Mouse (Mus musculus): ENCODE measurements around the gene Slc4a11. TPM values are rescaled to one million over a fixed set of nuclear protein-coding genes. Genes with fewer than 3 reads are reported as not detected.
"Not testable (repeated sequence)": the region's sequence is repeated elsewhere in the genome, so short reads cannot be mapped to it uniquely, and the experiment has no call there.

Gene Slc4a11
- polyA plus RNA-seq, 1 experiment from 2014 or later = 0.14 TPM

GRCm38 (mm10) chr2:130649028-130649427 lies 48.3 kb downstream of the Slc4a11 start:
- not testable (repeated sequence) for H3K9me3 ChIP-seq (ENCODE audit: control insufficient read depth, low read length); H3K4me3 ChIP-seq (ENCODE audit: low read depth, low read length); H3K27me3 ChIP-seq (replicated peaks; ENCODE audit: control insufficient read depth, insufficient read depth, low read length); H3K4me2 ChIP-seq (ENCODE audit: low read length); H3K9ac ChIP-seq (ENCODE audit: low read length); DNase-seq (ENCODE audit: low spot score); H3K4me1 ChIP-seq (replicated peaks; ENCODE audit: control insufficient read depth, insufficient read depth, low read length); ATAC-seq (replicated peaks; ENCODE audit: low FRiP score, low TSS enrichment, low read depth); H3K27ac ChIP-seq (ENCODE audit: low read depth)
- 83% methylated on average over 6 of the region's 6 CpGs for WGBS
- H3K36me3 ChIP-seq (ENCODE audit: control insufficient read depth, insufficient read depth, low read length) = peaks cover 32% of the 10 kb centered on the region

- H3K9ac ChIP-seq (ENCODE audit: low read length) = no peak overlapping the region
Measured at GRCm38 (mm10) chr2:130645198-130645597, 52.1 kb downstream of the Slc4a11 start.

GRCm38 (mm10) chr2:130642684-130643369 lies 54.5 kb downstream of the Slc4a11 start, which contains the start of gene Lzts3:
Gene Lzts3 (minus strand): TSS chr2:130642803.
- peak; percentile 91 for DNase-seq (ENCODE audit: low spot score)
- peak within 1 kb of the TSS; percentile 44 for H3K9ac ChIP-seq (ENCODE audit: low read length)
- H3K27ac ChIP-seq (ENCODE audit: low read depth) = no peak within 1 kb of the TSS
- whole genome bisulfite sequencing = 3% methylated on average over 39 of the region's 40 CpGs
- ATAC-seq (replicated peaks; ENCODE audit: low FRiP score, low TSS enrichment, low read depth) = peak; percentile 88
- H3K36me3 ChIP-seq (ENCODE audit: control insufficient read depth, insufficient read depth, low read length) = no peaks in the 10 kb centered on the region
- no peaks in the 10 kb centered on the region for H3K4me1 ChIP-seq (replicated peaks; ENCODE audit: control insufficient read depth, insufficient read depth, low read length)
- H3K4me2 ChIP-seq (ENCODE audit: low read length) = peak within 1 kb of the TSS; percentile 92
- no peaks in the 10 kb centered on the region for H3K9me3 ChIP-seq (ENCODE audit: control insufficient read depth, low read length)
- H3K4me3 ChIP-seq (ENCODE audit: low read depth, low read length) = peak within 1 kb of the TSS; percentile 41
- H3K27me3 ChIP-seq (replicated peaks; ENCODE audit: control insufficient read depth, insufficient read depth, low read length) = 0 out of 2 replicates have a peak, but pooled peaks cover 5% of the 10 kb centered on the region

More at GRCm38 (mm10) chr2:130645198-130645597, 52.1 kb downstream of the Slc4a11 start:
- Histone ChIP-seq H3K27ac (ENCODE audit: low read depth) (no peak overlapping the region), H3K9me3 (ENCODE audit: control insufficient read depth, low read length) (no peaks in the 10 kb centered on the region), H3K4me1 (replicated peaks; ENCODE audit: control insufficient read depth, insufficient read depth, low read length) (no peaks in the 10 kb centered on the region), H3K4me2 (ENCODE audit: low read length) (no peak overlapping the region), H3K4me3 (ENCODE audit: low read depth, low read length) (no peak overlapping the region), H3K36me3 (ENCODE audit: control insufficient read depth, insufficient read depth, low read length) (0 out of 2 replicates have a peak, but pooled peaks cover under 1% of the 10 kb centered on the region), H3K27me3 (replicated peaks; ENCODE audit: control insufficient read depth, insufficient read depth, low read length) (no peaks in the 10 kb centered on the region)
- DNase-seq (ENCODE audit: low spot score) = no peak
- WGBS = 81% methylated on average over 4 of the region's 4 CpGs
- ATAC-seq (replicated peaks; ENCODE audit: low FRiP score, low TSS enrichment, low read depth) = no peak

- Histone ChIP-seq H3K9me3 (ENCODE audit: control insufficient read depth, low read length) (no peaks in the 10 kb centered on the region), H3K36me3 (ENCODE audit: control insufficient read depth, insufficient read depth, low read length) (no peaks in the 10 kb centered on the region), H3K27me3 (replicated peaks; ENCODE audit: control insufficient read depth, insufficient read depth, low read length) (peaks cover 11% of the 10 kb centered on the region), H3K9ac (ENCODE audit: low read length) (peak overlapping the region; percentile 44), H3K4me1 (replicated peaks; ENCODE audit: control insufficient read depth, insufficient read depth, low read length) (no peaks in the 10 kb centered on the region), H3K4me3 (ENCODE audit: low read depth, low read length) (peak overlapping the region; percentile 41), H3K27ac (ENCODE audit: low read depth) (no peak overlapping the region), H3K4me2 (ENCODE audit: low read length) (peak overlapping the region; percentile 92)
- ATAC-seq (replicated peaks; ENCODE audit: low FRiP score, low TSS enrichment, low read depth) (peak; percentile 38; the same call in 1 of the 2 replicates), DNase-seq (ENCODE audit: low spot score) (no peak)
- 0% methylated on average over 20 of the region's 27 CpGs for WGBS
Measured at GRCm38 (mm10) chr2:130642197-130642660, 55.1 kb downstream of the Slc4a11 start.

- Histone ChIP-seq H3K4me3 (ENCODE audit: low read depth, low read length) (peak overlapping the region; percentile 41; the same call in 1 of the 2 replicates), H3K27me3 (replicated peaks; ENCODE audit: control insufficient read depth, insufficient read depth, low read length) (peaks cover 18% of the 10 kb centered on the region), H3K36me3 (ENCODE audit: control insufficient read depth, insufficient read depth, low read length) (no peaks in the 10 kb centered on the region), H3K4me2 (ENCODE audit: low read length) (peak overlapping the region; percentile 92), H3K9ac (ENCODE audit: low read length) (no peak overlapping the region), H3K4me1 (replicated peaks; ENCODE audit: control insufficient read depth, insufficient read depth, low read length) (no peaks in the 10 kb centered on the region), H3K27ac (ENCODE audit: low read depth) (no peak overlapping the region), H3K9me3 (ENCODE audit: control insufficient read depth, low read length) (no peaks in the 10 kb centered on the region)
- no peak for DNase-seq (ENCODE audit: low spot score)
- WGBS = 43% methylated on average over 6 of the region's 6 CpGs
- ATAC-seq (replicated peaks; ENCODE audit: low FRiP score, low TSS enrichment, low read depth) = no peak
Measured at GRCm38 (mm10) chr2:130641351-130642025, 55.8 kb downstream of the Slc4a11 start.

GRCm38 (mm10) chr2:130639276-130639675 lies 58.0 kb downstream of the Slc4a11 start:
- H3K9me3 ChIP-seq (ENCODE audit: control insufficient read depth, low read length) = no peaks in the 10 kb centered on the region
- H3K4me2 ChIP-seq (ENCODE audit: low read length) = no peak overlapping the region
- ATAC-seq (replicated peaks; ENCODE audit: low FRiP score, low TSS enrichment, low read depth) (no peak), DNase-seq (ENCODE audit: low spot score) (no peak)
- H3K27me3 ChIP-seq (replicated peaks; ENCODE audit: control insufficient read depth, insufficient read depth, low read length) = peaks cover 39% of the 10 kb centered on the region
- no peaks in the 10 kb centered on the region for H3K36me3 ChIP-seq (ENCODE audit: control insufficient read depth, insufficient read depth, low read length)
- H3K4me1 ChIP-seq (replicated peaks; ENCODE audit: control insufficient read depth, insufficient read depth, low read length) = peaks cover 13% of the 10 kb centered on the region
- peak overlapping the region; percentile 80; the same call in 1 of the 2 replicates for H3K27ac ChIP-seq (ENCODE audit: low read depth)
- WGBS = 69% methylated on average over 6 of the region's 6 CpGs
- no peak overlapping the region for H3K9ac ChIP-seq (ENCODE audit: low read length)
- H3K4me3 ChIP-seq (ENCODE audit: low read depth, low read length) = no peak overlapping the region

GRCm38 (mm10) chr2:130638101-130638611 lies 59.2 kb downstream of the Slc4a11 start:
- peak overlapping the region; percentile 20 for H3K4me3 ChIP-seq (ENCODE audit: low read depth, low read length)
- ATAC-seq (replicated peaks; ENCODE audit: low FRiP score, low TSS enrichment, low read depth) = peak; percentile 59
- peak overlapping the region; percentile 38 for H3K4me2 ChIP-seq (ENCODE audit: low read length)
- peak overlapping the region; percentile 4; the same call in 1 of the 2 replicates for H3K9ac ChIP-seq (ENCODE audit: low read length)
- no peaks in the 10 kb centered on the region for H3K36me3 ChIP-seq (ENCODE audit: control insufficient read depth, insufficient read depth, low read length)
- peaks cover 15% of the 10 kb centered on the region for H3K4me1 ChIP-seq (replicated peaks; ENCODE audit: control insufficient read depth, insufficient read depth, low read length)
- H3K27ac ChIP-seq (ENCODE audit: low read depth) = peak overlapping the region; percentile 80
- DNase-seq (ENCODE audit: low spot score) = peak; percentile 73
- no peaks in the 10 kb centered on the region for H3K9me3 ChIP-seq (ENCODE audit: control insufficient read depth, low read length)
- 30% methylated on average over 16 of the region's 16 CpGs for WGBS
- peaks cover 47% of the 10 kb centered on the region for H3K27me3 ChIP-seq (replicated peaks; ENCODE audit: control insufficient read depth, insufficient read depth, low read length)

GRCm38 (mm10) chr2:130635847-130636246 lies 61.5 kb downstream of the Slc4a11 start:
- peaks cover 15% of the 10 kb centered on the region for H3K4me1 ChIP-seq (replicated peaks; ENCODE audit: control insufficient read depth, insufficient read depth, low read length)
- H3K9ac ChIP-seq (ENCODE audit: low read length) = no peak overlapping the region
- H3K36me3 ChIP-seq (ENCODE audit: control insufficient read depth, insufficient read depth, low read length) = no peaks in the 10 kb centered on the region
- H3K9me3 ChIP-seq (ENCODE audit: control insufficient read depth, low read length) = no peaks in the 10 kb centered on the region
- H3K27ac ChIP-seq (ENCODE audit: low read depth) = no peak overlapping the region
- whole genome bisulfite sequencing = 28% methylated on average over 21 of the region's 21 CpGs
- no peak overlapping the region for H3K4me3 ChIP-seq (ENCODE audit: low read depth, low read length)
- DNase-seq (ENCODE audit: low spot score) (no peak), ATAC-seq (replicated peaks; ENCODE audit: low FRiP score, low TSS enrichment, low read depth) (no peak)
- H3K27me3 ChIP-seq (replicated peaks; ENCODE audit: control insufficient read depth, insufficient read depth, low read length) = peaks cover 47% of the 10 kb centered on the region
- H3K4me2 ChIP-seq (ENCODE audit: low read length) = no peak overlapping the region; the same call in 1 of the 2 replicates
